Mouse (Mus musculus) retina, postnatal 7 days (tissue): ENCODE measurements around the gene Suz12.
"Not testable (repeated sequence)": the region's sequence is repeated elsewhere in the genome, so short reads cannot be mapped to it uniquely, and the experiment has no call there.

ENCODE experiments used
- DNase-seq: peaks from one replicate; pipeline ENCODE4 v3.0.0-alpha.2; 2012; ENCODE audit warnings: low read depth, low spot score

Suz12 gene

DNA sequence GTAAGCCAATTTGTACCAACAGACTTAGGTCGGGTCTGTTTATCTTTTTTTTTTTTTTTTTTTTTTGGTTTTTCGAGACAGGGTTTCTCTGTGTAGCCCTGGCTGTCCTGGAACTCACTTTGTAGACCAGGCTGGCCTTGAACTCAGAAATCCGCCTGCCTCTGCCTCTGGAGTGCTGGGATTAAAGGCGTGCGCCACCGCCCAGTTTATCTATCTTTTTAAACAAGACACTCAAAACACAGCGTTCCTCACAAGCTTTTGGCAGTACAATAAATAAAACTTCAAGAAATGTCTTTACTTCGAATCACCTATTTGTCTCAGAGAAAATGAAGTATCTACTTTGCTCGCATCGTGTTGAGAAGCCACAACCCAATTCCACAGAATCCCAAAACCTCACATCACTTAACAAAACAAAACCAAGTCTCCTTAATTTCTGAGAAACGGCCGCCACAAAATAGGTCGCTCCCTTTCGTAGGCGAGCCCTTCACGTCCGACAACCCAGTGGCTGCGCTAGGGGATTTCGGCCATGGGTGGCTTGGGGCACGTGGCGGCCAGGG lies 793 bp upstream of the Suz12 start:
- DNase-seq = no peak

DNA sequence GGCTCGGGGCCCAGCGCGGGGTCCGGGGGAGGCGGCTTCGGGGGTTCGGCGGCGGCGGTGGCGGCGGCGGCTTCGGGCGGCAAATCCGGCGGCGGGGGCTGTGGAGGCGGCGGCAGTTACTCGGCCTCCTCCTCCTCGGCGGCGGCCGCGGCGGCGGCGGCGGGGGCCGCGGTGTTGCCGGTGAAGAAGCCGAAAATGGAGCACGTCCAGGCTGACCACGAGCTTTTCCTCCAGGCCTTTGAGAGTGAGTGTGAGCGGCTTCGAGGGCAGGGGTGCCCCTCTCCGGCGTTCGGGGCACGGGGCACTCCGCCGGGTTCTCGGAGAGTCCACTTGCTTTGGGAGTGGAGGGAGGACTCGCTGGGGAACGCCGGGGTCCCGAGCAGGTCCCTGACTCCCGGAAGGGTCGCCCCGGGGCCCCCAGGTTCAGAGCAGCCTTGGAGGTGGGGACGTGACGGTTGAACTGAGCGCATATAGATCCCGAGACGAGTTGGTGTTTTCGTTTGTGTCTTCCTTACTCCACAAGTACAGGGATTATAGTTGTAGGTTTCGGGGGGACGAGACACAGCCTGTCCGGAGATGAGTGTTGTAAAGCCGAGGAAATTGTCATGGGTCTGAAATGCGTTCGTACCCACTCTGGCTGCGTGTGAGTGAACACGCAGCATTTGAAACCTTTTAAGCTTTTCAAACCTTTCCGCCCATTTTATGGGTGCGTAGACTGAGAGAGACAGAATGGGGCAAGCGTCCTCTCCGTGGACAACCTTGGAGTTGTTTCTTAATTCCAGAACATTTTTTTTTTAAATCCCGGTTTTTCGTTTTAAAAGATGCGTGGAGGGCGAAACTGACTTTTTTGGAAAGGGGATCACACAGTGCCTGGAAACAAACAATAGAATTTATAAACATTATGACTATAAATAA lies 707 bp downstream of the Suz12 start:
- DNase-seq = no peak

DNA sequence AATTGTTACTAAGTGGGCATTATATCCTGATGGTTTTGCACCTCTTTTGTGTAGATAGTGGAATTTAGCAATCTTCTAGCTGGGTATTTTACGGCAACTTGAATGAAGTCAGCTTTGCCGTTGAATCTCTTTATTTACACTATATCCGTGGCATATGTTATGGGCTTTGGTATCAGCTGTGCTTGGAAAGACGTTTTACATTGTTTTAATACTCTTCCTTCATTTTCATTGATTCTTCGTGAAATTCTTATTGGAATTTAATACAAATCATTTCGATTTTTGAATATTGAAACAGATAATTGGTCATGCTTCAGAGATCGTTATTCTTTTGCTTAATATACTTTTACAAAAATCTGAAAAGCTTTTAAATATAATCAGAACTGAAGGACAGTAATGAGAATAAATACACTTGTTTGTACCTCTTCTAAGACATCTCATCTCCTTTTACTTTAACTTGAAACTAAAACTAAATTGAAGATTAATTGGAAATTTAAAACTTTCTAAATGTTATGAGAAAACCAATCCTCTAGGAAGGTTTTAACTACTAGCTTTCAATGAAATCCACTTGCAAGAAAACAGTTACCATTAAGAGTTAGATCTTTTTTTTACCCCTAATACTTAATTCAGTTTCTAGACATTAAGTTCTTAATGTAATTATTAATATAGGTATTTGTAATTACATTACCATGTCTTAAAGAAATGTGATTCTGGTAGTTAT lies 1.5 kb downstream of the Suz12 start:
- no peak for DNase-seq

DNA sequence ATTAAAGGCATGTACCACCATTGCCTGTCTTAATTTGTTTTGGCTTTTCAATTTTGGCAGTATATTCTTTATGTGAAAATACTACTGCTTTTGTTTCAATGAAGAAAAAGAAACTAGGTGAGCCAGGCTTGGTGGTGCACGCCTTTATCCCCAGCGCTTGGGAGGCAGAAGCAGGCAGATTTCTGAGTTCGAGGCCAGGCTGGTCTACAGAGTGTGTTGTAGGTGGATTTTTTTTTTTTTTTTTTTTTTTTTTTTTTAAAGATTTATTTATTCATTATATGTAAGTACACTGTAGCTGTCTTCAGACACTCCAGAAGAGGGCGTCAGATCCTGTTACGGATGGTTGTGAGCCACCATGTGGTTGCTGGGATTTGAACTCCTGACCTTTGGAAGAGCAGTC lies 23.6 kb downstream of the Suz12 start:
- not testable (repeated sequence) for DNase-seq

DNA sequence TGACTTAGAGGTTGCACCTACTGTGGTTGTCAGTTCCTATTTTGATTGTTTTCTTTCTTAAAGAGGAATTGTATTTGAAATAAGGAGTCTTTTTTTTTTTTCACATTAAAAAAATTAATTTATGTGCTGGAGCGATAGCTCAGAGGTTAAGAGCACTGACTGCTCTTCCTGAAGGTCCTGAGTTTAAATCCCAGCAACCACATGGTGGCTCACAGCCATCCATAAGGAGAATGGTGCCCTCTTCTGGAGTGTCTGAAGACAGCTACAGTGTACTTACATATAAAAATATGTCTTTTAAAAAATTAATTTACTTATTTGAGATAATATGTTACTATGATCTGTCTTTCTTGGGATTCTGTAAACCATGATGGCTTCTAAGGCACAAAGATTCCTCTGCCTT lies 26.9 kb downstream of the Suz12 start:
- no peak for DNase-seq

DNA sequence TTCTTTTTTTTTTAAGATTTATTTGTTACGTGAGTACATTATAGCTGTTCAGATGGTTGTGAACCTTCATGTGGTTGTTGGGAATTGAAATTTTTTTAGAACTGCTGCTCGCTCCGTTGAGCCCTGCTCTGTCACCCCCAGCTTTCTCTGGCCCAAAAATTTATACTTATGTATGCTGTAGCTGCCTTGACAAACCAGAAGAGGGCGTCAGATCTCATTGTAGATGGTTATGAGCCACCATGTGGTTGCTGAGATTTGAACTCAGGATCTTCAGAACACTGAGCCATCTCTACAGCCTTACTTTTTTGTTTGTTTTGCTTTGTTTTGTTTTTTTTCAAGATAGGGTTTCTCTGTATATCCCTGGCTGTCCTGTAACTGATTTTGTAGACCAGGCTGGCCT lies 28.4 kb downstream of the Suz12 start:
- DNase-seq = no peak

DNA sequence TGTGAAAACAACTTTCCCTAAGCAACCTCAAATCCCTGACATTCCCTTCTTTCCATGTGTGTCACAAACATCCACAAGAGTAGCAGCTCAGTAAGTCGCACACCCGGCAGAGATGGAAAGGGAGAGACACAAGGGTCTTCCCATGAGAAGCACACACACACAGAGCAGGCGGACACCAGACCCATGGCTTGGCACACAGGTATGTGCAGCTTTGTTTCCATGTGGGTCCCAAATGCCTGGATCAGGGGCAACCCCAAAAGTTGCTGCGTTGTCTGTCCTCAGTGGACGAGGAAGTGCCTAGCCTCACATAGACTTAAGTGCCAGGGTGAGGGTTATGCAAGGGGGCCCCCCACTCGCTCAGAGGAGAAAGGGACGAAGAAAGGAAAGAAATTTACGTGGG lies 44.6 kb downstream of the Suz12 start:
- DNase-seq = no peak

DNA sequence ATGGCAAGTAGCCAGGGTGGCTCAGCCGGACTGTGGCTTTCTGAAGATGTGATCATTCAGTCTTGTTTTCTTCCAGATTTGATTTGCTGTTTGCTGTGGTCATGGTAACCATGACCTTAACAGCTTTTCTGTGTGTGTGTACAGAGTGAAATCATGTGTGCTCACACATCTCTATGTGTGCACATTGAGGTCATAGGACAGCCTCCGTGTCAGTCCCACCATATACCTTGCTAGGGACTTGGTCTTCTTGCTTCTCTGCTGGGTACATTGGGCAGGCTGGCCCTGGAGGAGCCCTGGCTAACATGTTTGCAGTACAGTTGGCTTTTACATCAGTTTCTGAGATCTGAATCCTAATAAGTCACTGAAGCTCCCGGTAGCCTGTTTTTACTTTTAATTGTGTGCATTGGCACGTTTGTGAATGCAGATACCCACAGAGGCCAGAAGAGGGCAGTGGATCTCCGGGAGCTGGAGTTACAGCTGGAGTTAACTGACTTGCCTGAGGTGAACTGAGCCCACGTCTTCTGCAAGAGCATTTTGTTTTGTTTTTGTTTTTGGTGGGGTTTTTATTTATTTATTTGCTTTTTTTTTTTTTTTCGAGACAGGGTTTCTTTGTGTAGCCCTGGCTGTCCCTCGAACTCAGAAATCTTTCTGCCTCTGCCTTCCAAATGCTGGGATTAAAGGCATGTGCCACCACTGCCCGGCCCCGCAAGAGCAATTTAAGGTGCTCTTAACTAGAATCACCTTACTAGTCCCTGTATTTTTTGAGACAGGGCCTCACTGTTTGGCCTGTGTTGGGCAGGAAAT lies 49.9 kb downstream of the Suz12 start:
- peak; percentile 36 for DNase-seq

DNA sequence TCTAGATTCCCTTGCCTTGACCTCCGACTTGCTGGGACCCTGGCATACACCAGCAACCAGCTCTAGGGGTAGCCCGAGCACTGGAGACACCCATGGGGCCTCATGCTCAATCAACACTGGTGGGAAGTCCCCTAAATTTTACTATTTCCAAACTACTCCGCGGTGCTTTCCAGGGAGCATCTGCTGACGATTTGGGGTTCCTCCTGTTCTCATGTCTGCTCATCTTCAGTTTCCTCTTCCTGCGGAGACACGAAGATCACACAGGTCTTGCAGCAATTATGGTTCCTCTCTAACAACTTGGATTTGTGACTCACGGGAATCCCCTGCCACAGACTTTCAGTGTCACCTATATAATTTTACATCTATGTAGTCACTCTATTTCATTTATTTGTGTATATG lies 50.5 kb downstream of the Suz12 start:
- DNase-seq = no peak

DNA sequence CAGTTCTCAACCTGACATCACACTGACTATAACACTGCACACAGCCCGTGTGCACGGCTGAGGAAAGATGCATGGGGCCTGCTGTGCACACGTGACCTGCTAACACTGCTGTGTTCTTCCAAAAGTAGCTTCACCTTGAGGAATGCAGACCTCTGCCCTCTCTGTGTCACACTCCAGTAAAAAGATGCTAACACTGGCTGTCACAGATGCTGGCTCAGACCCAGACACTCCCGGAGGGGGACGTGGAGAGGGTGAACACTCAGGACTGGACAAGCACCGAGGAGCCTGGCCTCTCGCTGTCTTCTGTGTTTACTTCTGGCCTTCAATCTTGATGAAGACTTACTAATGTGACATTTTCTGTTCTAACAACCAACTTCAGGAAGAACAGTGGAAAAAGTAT lies 54.0 kb downstream of the Suz12 start:
- DNase-seq = no peak

DNA sequence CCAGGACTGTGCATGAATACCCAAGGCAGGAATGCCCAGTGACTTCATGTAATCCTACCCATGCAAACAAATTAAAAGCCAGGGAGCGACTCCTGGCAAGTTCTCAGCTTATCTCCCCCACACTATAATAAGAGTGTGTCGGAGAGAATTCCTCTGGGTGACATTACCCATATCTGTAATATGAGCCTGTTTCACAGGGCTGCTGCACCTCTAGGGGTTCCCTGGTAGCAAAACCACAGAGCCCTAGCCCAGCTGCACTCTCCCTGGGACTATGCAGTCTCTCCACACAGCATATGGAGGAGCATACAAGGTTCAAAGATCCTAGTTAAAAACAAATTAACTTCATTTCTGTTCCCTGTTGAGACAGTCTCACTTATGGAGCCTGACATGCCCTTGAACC lies 57.2 kb downstream of the Suz12 start:
- no peak for DNase-seq

DNA sequence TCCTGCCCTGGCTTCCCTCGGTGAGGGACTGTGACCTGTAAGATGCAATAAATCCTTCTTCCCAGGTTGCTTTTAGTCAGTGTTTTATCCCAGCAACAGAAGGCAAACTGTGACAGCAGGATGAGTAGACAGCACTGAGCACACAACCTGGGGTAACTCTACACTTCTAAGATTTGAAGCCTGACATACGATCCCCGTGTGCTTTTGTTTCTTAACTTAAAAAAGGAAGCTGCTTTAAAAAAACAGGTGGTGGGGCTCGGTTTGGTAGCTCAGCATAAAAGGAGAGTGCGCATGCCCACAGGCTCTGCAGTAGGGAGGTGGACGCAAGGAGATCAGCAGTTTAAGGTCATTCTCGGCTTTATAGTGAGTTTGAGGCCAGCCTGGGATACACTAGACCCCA lies 59.5 kb downstream of the Suz12 start:
- DNase-seq = no peak

DNA sequence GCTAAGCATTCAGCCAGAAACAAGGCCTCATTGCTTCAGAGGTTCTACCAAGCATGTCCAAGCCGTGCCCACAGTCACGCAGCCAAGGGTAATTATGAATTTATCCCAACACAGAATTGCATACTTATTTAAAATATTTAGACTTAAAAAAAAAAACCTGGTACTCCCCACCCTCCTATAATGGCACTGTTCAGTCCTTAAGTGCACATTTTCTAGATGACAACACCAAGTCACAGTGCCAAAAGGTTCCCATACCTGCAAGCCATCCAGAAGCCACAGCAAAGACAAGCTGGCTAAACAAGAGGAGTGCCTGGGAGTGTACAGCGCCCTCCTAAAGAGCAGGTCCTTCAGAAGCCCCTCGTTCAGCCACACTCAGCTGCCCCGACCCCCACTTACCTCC lies 60.3 kb downstream of the Suz12 start:
- DNase-seq = no peak

DNA sequence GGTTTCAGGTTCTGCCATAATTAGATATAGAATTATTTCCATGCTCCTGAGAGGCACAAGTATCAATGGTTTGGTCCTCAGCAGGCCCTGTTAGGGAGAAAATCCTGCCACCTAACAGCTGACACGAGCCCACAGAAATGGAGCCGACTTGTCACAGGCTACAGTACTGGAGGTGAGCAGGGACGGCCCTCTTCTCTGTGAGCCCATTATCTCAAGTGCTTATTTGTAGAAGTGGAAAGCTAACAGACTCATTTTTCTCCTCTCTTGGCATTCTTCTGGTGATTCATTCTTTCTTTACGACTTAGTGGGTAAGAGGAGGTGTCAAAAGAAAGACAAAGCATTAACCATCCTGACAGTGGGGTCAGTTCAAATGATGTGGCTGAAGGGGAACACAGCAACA lies 61.8 kb downstream of the Suz12 start:
- no peak for DNase-seq

DNA sequence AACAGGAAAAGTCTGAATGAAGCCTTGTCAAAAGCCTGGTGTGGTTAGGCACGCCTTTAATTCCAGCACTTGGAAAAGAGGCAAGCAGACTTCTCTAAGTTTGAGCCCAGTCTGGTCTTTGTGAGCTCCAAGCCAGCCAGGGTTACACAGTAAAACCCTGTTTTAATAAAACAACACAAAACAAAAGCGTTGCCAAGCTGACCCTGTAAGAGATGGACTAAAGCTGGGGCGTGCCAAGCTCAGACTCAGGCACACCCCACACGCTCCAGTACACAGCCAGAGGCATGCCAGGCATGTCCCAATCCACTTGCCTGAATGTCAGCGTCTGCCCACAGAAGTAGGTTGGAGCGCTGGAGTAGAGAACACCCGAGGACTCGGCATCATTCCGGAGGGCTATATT lies 63.2 kb downstream of the Suz12 start:
- DNase-seq = no peak

DNA sequence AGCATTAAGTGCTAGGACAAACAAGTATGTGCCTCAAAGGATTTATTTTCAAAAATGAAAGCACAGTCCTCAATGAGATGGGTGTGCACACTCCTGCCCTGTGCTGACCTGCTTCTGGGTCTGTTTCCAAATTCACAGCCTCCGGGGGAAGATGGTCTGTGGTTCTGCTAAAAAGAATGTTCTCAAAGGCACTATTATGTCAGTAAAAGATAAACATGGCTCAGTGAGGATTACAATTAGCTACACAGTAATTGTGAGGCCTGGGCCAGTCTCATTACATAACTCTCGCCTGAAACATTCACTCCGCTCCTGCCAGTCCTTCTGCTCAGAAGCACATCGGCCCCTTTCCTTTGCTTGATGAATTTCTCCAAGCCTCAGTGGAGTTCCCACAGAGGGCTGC lies 69.3 kb downstream of the Suz12 start:
- no peak for DNase-seq

DNA sequence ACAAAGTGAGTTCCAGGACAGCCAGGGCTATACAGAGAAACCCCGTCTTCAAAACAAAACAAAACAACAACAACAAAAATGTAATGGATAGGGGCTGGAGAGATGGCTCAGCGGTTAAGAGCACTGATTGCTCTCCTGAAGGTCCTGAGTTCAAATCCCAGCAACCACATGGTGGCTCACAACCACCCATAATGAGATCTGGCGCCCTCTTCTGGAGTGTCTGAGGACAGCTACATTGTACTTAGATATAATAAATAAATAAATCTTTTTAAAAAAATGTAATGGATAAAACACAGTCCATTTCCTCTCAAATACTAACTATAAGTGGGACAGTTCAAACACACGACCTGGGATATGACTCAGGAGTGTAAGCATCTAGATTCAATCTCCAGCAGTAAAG lies 73.5 kb downstream of the Suz12 start:
- not testable (repeated sequence) for DNase-seq

DNA sequence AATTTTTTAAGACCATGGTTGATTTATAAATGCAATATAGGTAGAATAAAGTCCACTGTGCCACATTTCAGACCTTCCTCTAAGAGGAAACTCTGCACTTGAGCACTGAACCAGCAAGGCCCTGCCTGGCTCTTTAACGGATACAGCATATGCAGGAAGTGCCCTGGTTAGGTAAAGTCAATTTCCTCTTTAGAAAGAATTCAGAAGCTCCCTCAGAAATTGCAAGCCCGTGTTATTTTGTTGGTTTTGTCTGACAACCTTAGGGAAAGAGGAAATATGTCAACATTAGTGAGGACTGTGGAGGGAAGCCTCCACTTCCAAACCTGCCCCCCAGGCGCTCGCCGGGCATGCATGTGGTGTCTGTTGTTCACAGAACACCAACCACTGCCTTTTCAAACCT lies 74.7 kb downstream of the Suz12 start:
- no peak for DNase-seq

DNA sequence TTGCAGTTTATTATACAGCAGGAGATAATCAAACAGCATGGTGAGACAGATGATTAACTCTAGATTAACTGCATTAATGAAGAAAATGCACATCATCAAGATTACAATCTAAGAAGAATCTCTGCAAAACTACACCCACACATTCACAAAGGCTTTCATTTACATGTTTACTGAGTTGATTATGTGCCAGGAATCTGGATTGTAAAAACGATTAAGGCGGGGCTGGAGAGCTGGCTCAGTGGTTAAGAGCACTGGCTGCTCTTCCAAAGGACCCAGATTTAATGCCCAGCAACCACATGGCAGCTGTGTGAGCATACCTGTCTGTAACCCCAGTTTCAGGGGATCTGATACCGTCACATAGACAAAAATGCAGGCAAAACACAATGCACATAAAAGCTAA lies 76.9 kb downstream of the Suz12 start:
- DNase-seq = no peak

DNA sequence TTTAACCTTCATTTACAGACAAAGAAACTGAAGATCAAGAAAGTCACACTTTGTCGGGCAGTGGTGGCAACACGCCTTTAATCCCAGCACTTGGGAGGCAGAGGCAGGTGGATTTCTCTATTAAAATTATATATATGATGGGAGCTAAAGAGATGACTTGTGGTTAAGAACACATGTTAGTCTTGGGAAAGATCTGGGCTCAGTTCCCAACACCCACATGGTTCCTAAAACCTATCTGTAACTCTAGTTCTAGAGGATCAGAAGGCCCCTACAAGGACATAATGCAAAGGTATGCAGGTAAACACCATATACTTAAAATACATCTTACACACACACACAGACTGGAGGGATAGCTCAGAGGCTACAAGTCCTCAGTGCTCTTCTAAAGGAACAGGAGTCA lies 78.1 kb downstream of the Suz12 start:
- no peak for DNase-seq

DNA sequence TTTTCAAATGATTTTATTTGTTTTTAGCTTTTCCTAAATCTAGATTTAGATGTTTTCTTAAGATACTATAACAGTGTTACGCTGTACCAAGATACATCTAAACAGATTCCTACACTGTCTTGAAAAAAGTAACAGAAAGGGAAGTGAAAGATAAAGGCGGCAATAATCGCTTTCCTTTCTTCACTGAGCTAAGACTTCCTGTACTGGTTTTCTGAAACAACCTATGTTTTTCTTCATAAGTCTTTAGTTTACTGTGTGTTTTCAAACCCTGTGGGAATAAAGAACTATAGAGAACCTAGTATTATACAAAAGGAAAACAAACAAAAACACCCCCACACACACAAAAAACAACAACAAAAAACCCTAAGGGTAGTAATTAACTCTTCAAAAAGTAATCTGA lies 79.5 kb downstream of the Suz12 start:
- no peak for DNase-seq
